Mouse (Mus musculus): ENCODE measurements around the gene Gm17606.

Gene Gm17606

GRCm38 (mm10) chr14:54628103-54628502 lies 12.6 kb upstream of the Gm17606 start:
- DNase-seq, result no peak

GRCm38 (mm10) chr14:54629797-54630196 lies 11.0 kb upstream of the Gm17606 start:
- DNase-seq, result no peak

GRCm38 (mm10) chr14:54630583-54631239 lies 10.0 kb upstream of the Gm17606 start:
- DNase-seq, result no peak

- no peak for DNase-seq
These were observed 9.5 kb upstream of the Gm17606 start for GRCm38 (mm10) chr14:54631240-54631599.

GRCm38 (mm10) chr14:54632252-54632651 lies 8.5 kb upstream of the Gm17606 start:
- DNase-seq, result no peak

GRCm38 (mm10) chr14:54634182-54634581 lies 6.6 kb upstream of the Gm17606 start:
- no peak for DNase-seq

DNA sequence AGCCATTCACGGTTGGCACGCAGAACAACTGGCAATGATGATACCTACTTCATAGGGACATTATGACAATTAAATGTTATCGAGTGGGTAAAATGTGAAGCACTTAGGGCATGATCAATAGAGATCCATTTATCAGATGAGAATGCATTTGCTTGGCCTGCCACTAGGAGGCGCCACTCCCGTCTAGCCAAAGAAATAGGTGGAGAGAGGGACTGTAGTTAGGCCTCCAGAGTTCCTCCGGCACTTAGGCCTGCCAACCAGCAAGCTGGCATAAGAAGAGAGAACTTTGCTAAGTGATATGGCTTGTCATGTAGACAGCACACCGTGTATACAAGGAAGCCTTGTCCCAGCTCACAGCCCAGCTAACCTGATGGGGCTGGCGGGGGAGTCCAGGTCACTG lies 3.8 kb upstream of the Gm17606 start:
- peak; percentile 58 to 65 for DNase-seq

GRCm38 (mm10) chr14:54638210-54638609 lies 2.5 kb upstream of the Gm17606 start:
- DNase-seq, result no peak

DNA sequence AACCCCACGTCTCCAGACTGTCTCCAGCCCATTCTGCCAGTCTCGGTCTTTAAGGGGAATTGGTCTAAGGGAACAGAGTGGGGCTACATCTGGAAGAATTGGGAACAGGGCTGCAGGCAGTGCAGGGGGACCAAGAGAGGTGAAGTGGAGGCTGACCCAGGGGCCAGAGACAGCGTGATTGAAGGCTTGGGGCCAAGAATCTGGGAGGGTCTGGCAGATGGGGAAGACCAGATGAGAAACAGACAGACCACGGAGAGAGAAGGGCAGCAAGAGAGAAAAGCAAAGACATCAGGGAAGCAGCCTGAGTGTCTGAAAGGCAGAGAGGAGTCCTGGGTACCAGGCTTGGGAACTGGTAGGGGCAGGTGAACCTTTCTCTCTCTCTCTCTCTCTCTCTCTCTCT lies 631 bp upstream of the Gm17606 start:
- no peak for DNase-seq

- DNase-seq, result peak; percentile 90 to 95
These were observed 685 bp downstream of the Gm17606 start, which contains the start of gene Cdh24 for GRCm38 (mm10) chr14:54641305-54641969. Gene Cdh24 (minus strand): TSS chr14:54641364.

DNA sequence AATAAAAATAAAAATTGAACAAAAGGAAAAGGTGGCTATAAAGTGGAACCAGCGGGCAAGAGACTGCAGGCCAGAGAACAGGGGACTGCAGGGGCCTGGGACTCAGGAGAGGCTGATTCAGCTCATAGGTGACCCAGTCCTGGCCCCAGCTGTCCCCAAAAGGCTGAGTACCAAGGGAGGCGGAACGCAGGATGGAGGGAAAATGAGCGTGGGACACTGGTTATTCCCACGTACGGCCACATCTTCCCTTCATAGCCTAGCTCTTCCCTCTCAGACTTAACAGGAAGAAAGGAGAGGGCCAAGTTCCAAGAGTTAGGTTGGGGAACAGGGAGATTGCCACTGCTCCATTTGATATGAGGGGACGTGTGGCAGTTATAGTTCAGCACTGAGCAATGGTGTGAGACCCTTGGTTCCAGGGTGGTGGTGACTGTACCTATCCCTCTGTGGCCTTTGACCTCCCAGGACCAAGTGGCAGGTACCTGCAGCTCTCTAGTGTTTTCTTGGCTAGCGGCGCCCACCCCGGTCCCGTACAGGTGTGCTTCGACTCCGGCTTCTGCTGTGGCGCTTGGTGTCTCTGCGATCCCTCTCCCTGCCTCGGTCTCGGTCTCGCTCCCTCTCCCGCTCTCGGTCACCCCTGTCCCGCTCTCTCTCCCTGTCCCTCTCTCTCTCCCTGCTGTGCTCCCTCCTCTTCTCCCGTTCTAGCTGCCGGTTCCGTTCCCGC lies 1.6 kb downstream of the Gm17606 start:
- DNase-seq, result no peak

DNA sequence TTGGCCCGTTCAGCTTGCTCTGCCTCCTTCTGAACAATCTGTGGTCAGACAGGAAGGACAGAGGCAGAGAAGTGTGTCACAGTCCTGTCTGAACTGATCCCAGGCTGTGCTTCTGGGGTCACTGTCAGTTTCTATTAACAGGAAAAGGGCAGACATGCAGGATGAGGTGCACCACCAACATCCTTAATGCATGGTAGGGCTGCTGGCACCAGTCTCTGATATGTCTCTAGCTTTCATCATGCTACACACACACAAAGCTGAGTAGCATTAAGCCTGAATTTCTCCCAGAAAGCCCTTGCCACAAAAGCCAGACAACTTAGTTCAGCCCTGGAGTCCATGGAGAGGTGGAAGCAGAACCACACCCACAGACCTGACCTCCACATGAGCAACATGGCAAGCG lies 2.3 kb downstream of the Gm17606 start:
- DNase-seq, result no peak

- no peak for DNase-seq
These were observed 3.5 kb downstream of the Gm17606 start for GRCm38 (mm10) chr14:54644294-54644693.

DNA sequence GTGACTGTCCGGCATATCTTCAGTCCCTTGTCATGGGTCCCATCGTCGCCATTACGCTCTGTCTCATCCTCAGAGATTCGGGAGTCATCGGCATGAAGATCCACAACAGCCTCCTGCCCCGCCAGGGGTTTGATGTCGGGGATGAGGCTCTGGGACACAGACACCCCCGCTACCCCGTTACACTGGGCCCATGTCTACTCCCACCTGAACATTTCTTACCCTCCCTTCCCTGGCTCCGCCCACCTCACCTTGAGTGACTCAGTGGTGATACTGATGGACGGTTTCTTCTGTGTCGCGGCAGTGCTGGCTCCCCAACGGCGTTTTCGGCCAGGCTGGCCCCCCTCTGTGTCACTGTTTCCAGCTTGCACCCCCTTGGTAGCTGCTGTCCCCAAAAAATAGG lies 5.7 kb downstream of the Gm17606 start:
- DNase-seq, result no peak

DNA sequence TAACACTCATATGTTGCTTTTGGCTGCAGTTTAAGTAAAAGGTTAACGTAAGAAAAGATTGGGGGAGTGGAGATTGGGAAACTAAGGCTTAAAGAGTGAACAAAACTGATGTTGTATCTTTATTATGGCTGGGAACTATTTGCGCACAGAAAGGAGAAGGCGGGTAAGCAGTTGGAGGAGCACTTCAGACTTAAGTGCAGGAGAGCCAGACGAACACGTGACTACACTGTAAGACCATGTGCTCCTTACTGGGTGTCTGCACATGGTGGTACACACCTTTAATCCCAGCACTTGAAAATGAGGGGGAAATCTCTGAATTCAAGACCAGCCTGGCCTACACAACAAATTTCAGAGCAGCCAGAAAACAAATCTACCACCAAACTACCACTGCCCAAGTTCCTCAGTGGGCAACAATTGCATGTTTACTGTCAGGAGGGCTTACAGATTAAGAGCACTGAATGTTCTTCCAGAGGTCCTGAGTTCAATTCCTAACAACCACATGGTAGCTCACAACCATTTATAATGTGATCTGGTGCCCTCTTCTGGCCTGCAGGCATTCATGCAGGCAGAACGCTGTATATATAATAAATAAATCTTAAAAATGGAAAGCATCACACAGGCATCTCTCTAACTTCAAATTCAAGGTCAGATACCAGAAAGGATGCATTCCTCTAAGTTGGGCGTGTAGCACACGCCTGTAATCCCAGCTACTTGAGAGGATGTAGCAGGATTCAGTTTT lies 6.3 kb downstream of the Gm17606 start:
- DNase-seq, result no peak

DNA sequence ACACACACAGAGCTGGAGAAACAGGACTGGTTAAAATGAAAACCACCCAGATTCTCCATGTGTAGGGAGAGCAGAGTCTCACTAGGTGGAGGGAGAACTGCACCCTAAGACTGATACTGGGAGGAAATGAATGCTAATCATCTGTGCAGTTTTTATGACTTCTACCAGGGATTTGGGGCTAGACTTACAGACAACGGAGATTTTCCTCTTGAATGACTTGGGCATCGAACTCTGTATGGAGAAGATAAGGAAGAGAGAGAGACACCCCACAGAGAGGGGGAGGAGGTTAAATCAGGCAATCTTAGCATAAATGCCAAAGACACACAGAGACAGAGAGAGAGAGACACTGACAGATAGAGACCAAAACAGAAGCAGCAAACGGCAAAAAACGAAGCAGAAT lies 7.1 kb downstream of the Gm17606 start:
- no peak for DNase-seq

DNA sequence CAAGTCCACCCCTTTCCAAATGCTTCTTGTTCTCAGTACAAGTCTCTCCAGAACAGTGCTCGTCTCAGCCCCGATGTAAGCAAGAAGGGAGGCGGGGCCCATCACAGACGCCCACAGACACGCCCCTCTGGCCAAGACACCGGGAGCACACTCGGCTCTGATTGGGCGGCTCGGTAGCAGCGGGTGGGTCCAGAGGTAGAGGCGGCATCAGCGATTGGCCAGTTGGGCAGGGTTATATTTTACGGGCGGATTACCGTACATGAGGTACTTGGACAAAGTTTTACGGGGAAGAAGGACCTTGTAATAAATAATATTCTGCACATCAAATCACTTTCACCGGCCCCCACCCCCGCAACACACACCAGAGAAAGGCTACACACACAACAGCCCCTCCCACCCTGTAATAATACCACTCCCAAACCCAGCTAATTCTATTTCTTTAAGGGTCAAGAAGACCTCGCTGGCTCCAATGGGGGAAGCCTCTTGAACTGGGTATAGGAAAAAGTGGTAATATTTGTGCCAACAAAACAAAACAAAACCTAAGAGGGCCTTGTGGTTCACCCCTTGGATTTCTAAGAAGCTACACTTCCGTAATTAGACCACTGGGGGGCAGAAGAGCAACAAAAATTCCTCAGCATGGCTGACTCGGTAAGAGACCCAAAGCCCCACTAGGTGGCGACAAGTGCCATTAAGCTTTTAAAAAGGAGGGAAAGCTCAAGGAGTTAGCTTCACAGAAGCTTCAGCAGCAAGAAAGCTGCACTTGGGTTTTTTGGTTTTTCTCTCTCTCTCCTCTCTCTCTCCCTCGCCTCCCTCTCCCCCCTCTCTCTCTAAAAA lies 10.1 kb downstream of the Gm17606 start:
- peak; percentile 86 to 93 for DNase-seq

- no peak for DNase-seq
These were observed 10.8 kb downstream of the Gm17606 start for GRCm38 (mm10) chr14:54651556-54651955.

- no peak for DNase-seq
These were observed 12.0 kb downstream of the Gm17606 start for GRCm38 (mm10) chr14:54652787-54653186.

DNA sequence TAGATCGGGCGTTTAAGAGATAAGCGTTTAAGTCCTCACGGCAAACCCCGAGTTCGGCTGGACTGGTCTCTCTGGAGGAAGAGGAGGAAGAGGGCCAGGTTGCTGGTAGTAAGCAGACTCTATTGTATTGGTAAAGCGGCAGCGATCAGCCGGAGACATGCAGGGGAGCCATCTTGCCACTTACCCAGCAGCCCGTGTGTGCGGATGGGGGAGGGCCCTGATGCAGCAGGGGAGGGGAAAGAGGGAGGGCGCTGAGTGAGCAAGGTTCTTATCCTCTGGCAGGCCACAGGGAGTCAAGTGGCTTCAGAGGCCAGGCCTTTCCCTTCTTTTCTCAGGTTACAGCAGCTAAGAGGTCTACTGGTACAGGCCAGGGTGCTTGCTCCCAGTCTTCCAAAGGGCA lies 12.7 kb downstream of the Gm17606 start:
- peak; percentile 92 to 95 for DNase-seq

- peak in 1 of 2 experiments; percentile 38 for DNase-seq
These were observed 19.3 kb downstream of the Gm17606 start for GRCm38 (mm10) chr14:54660009-54660408.

GRCm38 (mm10) chr14:54664477-54665222 lies 23.9 kb downstream of the Gm17606 start:
- DNase-seq, result no peak

All from kidney, postnatal 25 days (tissue).